Mouse (Mus musculus): Measurements from ENCODE around the gene Syk. TPM values are rescaled to one million over a fixed set of nuclear protein-coding genes. Genes with fewer than 3 reads are reported as not detected.

The Syk gene
- total RNA-seq, 1 experiment from 2014 or later = 288 TPM

- ATAC-seq (replicated peaks; ENCODE audit: insufficient number of reproducible peaks, low FRiP score, low TSS enrichment, poor library complexity, severe bottlenecking) = peak; percentile 67
Observed at GRCm38 (mm10) chr13:52624038-52624437, 41.1 kb downstream of the Syk start.

GRCm38 (mm10) chr13:52628602-52629001 is 45.6 kb downstream of the Syk start:
- ATAC-seq (replicated peaks; ENCODE audit: insufficient number of reproducible peaks, low FRiP score, low TSS enrichment, poor library complexity, severe bottlenecking) = peak; percentile 29; the same call in 1 of the 2 replicates

GRCm38 (mm10) chr13:52631624-52632023 is 48.7 kb downstream of the Syk start:
- ATAC-seq (replicated peaks; ENCODE audit: insufficient number of reproducible peaks, low FRiP score, low TSS enrichment, poor library complexity, severe bottlenecking) = no peak

GRCm38 (mm10) chr13:52635484-52635883 is 52.5 kb downstream of the Syk start:
- ATAC-seq (replicated peaks; ENCODE audit: insufficient number of reproducible peaks, low FRiP score, low TSS enrichment, poor library complexity, severe bottlenecking) = no peak

- ATAC-seq (replicated peaks; ENCODE audit: insufficient number of reproducible peaks, low FRiP score, low TSS enrichment, poor library complexity, severe bottlenecking) = peak; percentile 83
Observed at GRCm38 (mm10) chr13:52636176-52636748, 53.3 kb downstream of the Syk start.

GRCm38 (mm10) chr13:52646566-52646965 is 63.6 kb downstream of the Syk start:
- no peak for ATAC-seq (replicated peaks; ENCODE audit: insufficient number of reproducible peaks, low FRiP score, low TSS enrichment, poor library complexity, severe bottlenecking)

GRCm38 (mm10) chr13:52647996-52648712 is 65.2 kb downstream of the Syk start:
- ATAC-seq (replicated peaks; ENCODE audit: insufficient number of reproducible peaks, low FRiP score, low TSS enrichment, poor library complexity, severe bottlenecking) = no peak

GRCm38 (mm10) chr13:52649791-52650418 is 66.9 kb downstream of the Syk start:
- no peak; the same call in 1 of the 2 replicates for ATAC-seq (replicated peaks; ENCODE audit: insufficient number of reproducible peaks, low FRiP score, low TSS enrichment, poor library complexity, severe bottlenecking)

- ATAC-seq (replicated peaks; ENCODE audit: insufficient number of reproducible peaks, low FRiP score, low TSS enrichment, poor library complexity, severe bottlenecking) = no peak
Observed at GRCm38 (mm10) chr13:52651383-52652252, 68.6 kb downstream of the Syk start.

- ATAC-seq (replicated peaks; ENCODE audit: insufficient number of reproducible peaks, low FRiP score, low TSS enrichment, poor library complexity, severe bottlenecking) = no peak
Observed at GRCm38 (mm10) chr13:52652253-52652628, 69.3 kb downstream of the Syk start.

GRCm38 (mm10) chr13:52654081-52654829 is 71.3 kb downstream of the Syk start:
- ATAC-seq (replicated peaks; ENCODE audit: insufficient number of reproducible peaks, low FRiP score, low TSS enrichment, poor library complexity, severe bottlenecking) = no peak

- no peak for ATAC-seq (replicated peaks; ENCODE audit: insufficient number of reproducible peaks, low FRiP score, low TSS enrichment, poor library complexity, severe bottlenecking)
Observed at GRCm38 (mm10) chr13:52654830-52655308, 71.9 kb downstream of the Syk start.

- ATAC-seq (replicated peaks; ENCODE audit: insufficient number of reproducible peaks, low FRiP score, low TSS enrichment, poor library complexity, severe bottlenecking) = no peak
Observed at GRCm38 (mm10) chr13:52657966-52658365, 75.0 kb downstream of the Syk start.

GRCm38 (mm10) chr13:52658477-52658876 is 75.5 kb downstream of the Syk start:
- ATAC-seq (replicated peaks; ENCODE audit: insufficient number of reproducible peaks, low FRiP score, low TSS enrichment, poor library complexity, severe bottlenecking) = peak; percentile 61

GRCm38 (mm10) chr13:52659171-52659665 is 76.2 kb downstream of the Syk start:
- no peak for ATAC-seq (replicated peaks; ENCODE audit: insufficient number of reproducible peaks, low FRiP score, low TSS enrichment, poor library complexity, severe bottlenecking)

- no peak for ATAC-seq (replicated peaks; ENCODE audit: insufficient number of reproducible peaks, low FRiP score, low TSS enrichment, poor library complexity, severe bottlenecking)
Observed at GRCm38 (mm10) chr13:52669889-52670288, 86.9 kb downstream of the Syk start.

GRCm38 (mm10) chr13:52673272-52673671 is 90.3 kb downstream of the Syk start:
- ATAC-seq (replicated peaks; ENCODE audit: insufficient number of reproducible peaks, low FRiP score, low TSS enrichment, poor library complexity, severe bottlenecking) = no peak

- no peak for ATAC-seq (replicated peaks; ENCODE audit: insufficient number of reproducible peaks, low FRiP score, low TSS enrichment, poor library complexity, severe bottlenecking)
Observed at GRCm38 (mm10) chr13:52673856-52674255, 90.9 kb downstream of the Syk start.
